Mouse (Mus musculus) intestine, embryonic 14.5 days (tissue): Measurements from ENCODE around the gene Zc3h12d. TPM values are rescaled to one million over a fixed set of nuclear protein-coding genes. Genes with fewer than 3 reads are reported as not detected.

ENCODE experiments used
- ATAC-seq: fragments of 200-750 bp; cut with Nextera tagmentation; replicated peaks from 2 replicates; pipeline ENCODE4 v1.8.0; 2017; ENCODE audit warnings: low read depth, moderate number of reproducible peaks, moderate TSS enrichment, moderate library complexity; ENCODE audit not compliant: low FRiP score, low TSS enrichment
- DNase-seq: peaks from one replicate; pipeline ENCODE4 v3.0.0-alpha.2; 2018; ENCODE audit warnings: low spot score
- H3K27ac ChIP-seq: fragments of 300-500 bp; sonication (generic); 2 replicates; pipeline ENCODE4 v1.5.1; 2014; ENCODE audit warnings: low read depth, mild to moderate bottlenecking, control low read depth
- H3K27me3 ChIP-seq: fragments of 300-500 bp; sonication (generic); replicated peaks from 2 replicates; pipeline ENCODE4 v1.6.1; 2014; ENCODE audit warnings: low read length, control low read depth; ENCODE audit not compliant: control insufficient read depth, insufficient read depth
- H3K36me3 ChIP-seq: fragments of 300-500 bp; sonication (generic); 2 replicates; pipeline ENCODE4 v1.6.1; 2014; ENCODE audit warnings: low read length, control low read depth; ENCODE audit not compliant: control insufficient read depth, insufficient read depth
- H3K4me1 ChIP-seq: fragments of 300-500 bp; sonication (generic); replicated peaks from 2 replicates; pipeline ENCODE4 v1.6.1; 2014; ENCODE audit warnings: low read length, control low read depth, mixed read lengths; ENCODE audit not compliant: control insufficient read depth, insufficient read depth
- H3K4me2 ChIP-seq: fragments of 300-500 bp; sonication (generic); 2 replicates; pipeline ENCODE4 v1.6.1; 2014; ENCODE audit warnings: low read length
- H3K4me3 ChIP-seq: fragments of 300-500 bp; sonication (generic); 2 replicates; pipeline ENCODE4 v1.5.1; 2014; ENCODE audit warnings: low read depth, low read length, control low read depth, mixed read lengths
- H3K9ac ChIP-seq: fragments of 300-500 bp; sonication (generic); 2 replicates; pipeline ENCODE4 v1.6.1; 2014; ENCODE audit warnings: mild to moderate bottlenecking, low read length
- H3K9me3 ChIP-seq: fragments of 300-500 bp; sonication (generic); 2 replicates; pipeline ENCODE4 v1.6.1; 2016; ENCODE audit warnings: low read length, control low read depth; ENCODE audit not compliant: control insufficient read depth
- whole genome bisulfite sequencing: fragments of 180-500 bp; shearing (Covaris S2); extraction: QIAGEN DNeasy Blood & Tissue Kit; methylation state at CpG from one replicate; pipeline ENCODE4 v1.1.7; 2014; 5-methylcytosine and 5-hydroxymethylcytosine counted together
- polyA plus RNA-seq: library from polyadenylated mRNA; unstranded; fragments of >200 nt; fragmentation: Nextera tagmentation; extraction: Ambion mirVana; gene quantifications from 2 replicates; pipeline ENCODE4 v1.2.1, GENCODE M21; 2014

The Zc3h12d gene
- polyA plus RNA-seq, 1 experiment from 2014 or later: 0.23 TPM

GRCm38 (mm10) chr10:7861937-7862657, 29.8 kb downstream of the Zc3h12d start:
- peaks cover 6% of the 10 kb centered on the region for H3K27me3 ChIP-seq
- 87% methylated on average over 25 of the region's 25 CpGs for WGBS
- no peaks in the 10 kb centered on the region for H3K9me3 ChIP-seq
- no peaks in the 10 kb centered on the region for H3K36me3 ChIP-seq
- DNase-seq: peak; percentile 46
- H3K9ac ChIP-seq: no peak overlapping the region
- H3K27ac ChIP-seq: no peak overlapping the region
- 0 out of 2 replicates have a peak, but pooled peaks have one; percentile 23 for ATAC-seq
- peaks cover 2% of the 10 kb centered on the region; the same call in 1 of the 2 replicates for H3K4me1 ChIP-seq
- no peak overlapping the region for H3K4me3 ChIP-seq
- no peak overlapping the region for H3K4me2 ChIP-seq

GRCm38 (mm10) chr10:7863411-7863810, 31.1 kb downstream of the Zc3h12d start:
- Histone ChIP-seq H3K4me1 (peaks cover 5% of the 10 kb centered on the region; the same call in 1 of the 2 replicates), H3K9ac (no peak overlapping the region), H3K9me3 (no peaks in the 10 kb centered on the region), H3K27ac (no peak overlapping the region), H3K36me3 (no peaks in the 10 kb centered on the region), H3K4me2 (no peak overlapping the region), H3K4me3 (no peak overlapping the region), H3K27me3 (peaks cover 18% of the 10 kb centered on the region)
- WGBS: 92% methylated on average over 6 of the region's 6 CpGs
- no peak for ATAC-seq
- DNase-seq: peak; percentile 27

- H3K9me3 ChIP-seq: no peaks in the 10 kb centered on the region
- H3K9ac ChIP-seq: no peak overlapping the region
- 78% methylated on average over 6 of the region's 6 CpGs for WGBS
- peaks cover 5% of the 10 kb centered on the region; the same call in 1 of the 2 replicates for H3K4me1 ChIP-seq
- ATAC-seq: no peak
- H3K27ac ChIP-seq: no peak overlapping the region
- H3K4me3 ChIP-seq: no peak overlapping the region
- no peak overlapping the region for H3K4me2 ChIP-seq
- DNase-seq: peak; percentile 39
- no peaks in the 10 kb centered on the region for H3K36me3 ChIP-seq
- H3K27me3 ChIP-seq: peaks cover 24% of the 10 kb centered on the region
Measured at GRCm38 (mm10) chr10:7864184-7864583, 31.9 kb downstream of the Zc3h12d start.

GRCm38 (mm10) chr10:7864806-7865205, 32.5 kb downstream of the Zc3h12d start:
- 83% methylated on average over 3 of the region's 3 CpGs for whole genome bisulfite sequencing
- Histone ChIP-seq H3K27ac (no peak overlapping the region), H3K27me3 (peaks cover 24% of the 10 kb centered on the region), H3K36me3 (no peaks in the 10 kb centered on the region), H3K9ac (no peak overlapping the region), H3K4me3 (no peak overlapping the region), H3K4me2 (no peak overlapping the region), H3K9me3 (no peaks in the 10 kb centered on the region), H3K4me1 (peaks cover 5% of the 10 kb centered on the region; the same call in 1 of the 2 replicates)
- peak; percentile 32 for DNase-seq
- ATAC-seq: no peak

- Histone ChIP-seq H3K27ac (no peak overlapping the region), H3K36me3 (no peaks in the 10 kb centered on the region), H3K4me2 (peak overlapping the region; percentile 70), H3K27me3 (peaks cover 24% of the 10 kb centered on the region), H3K4me1 (peaks cover 5% of the 10 kb centered on the region; the same call in 1 of the 2 replicates), H3K9me3 (no peaks in the 10 kb centered on the region), H3K9ac (peak overlapping the region; percentile 27; the same call in 1 of the 2 replicates), H3K4me3 (peak overlapping the region; percentile 35)
- DNase-seq (peak; percentile 65), ATAC-seq (no peak)
- 19% methylated on average over 50 of the region's 50 CpGs for WGBS
Measured at GRCm38 (mm10) chr10:7866762-7867665, 34.7 kb downstream of the Zc3h12d start.

- WGBS: 25% methylated on average over 21 of the region's 21 CpGs
- H3K4me2 ChIP-seq: peak overlapping the region; percentile 70
Measured at GRCm38 (mm10) chr10:7867666-7868030, 35.4 kb downstream of the Zc3h12d start.

GRCm38 (mm10) chr10:7869746-7870145, 37.5 kb downstream of the Zc3h12d start:
- Histone ChIP-seq H3K36me3 (no peaks in the 10 kb centered on the region), H3K27ac (no peak overlapping the region), H3K4me3 (no peak overlapping the region), H3K9me3 (no peaks in the 10 kb centered on the region), H3K27me3 (peaks cover 24% of the 10 kb centered on the region), H3K4me1 (peaks cover 5% of the 10 kb centered on the region; the same call in 1 of the 2 replicates), H3K9ac (no peak overlapping the region), H3K4me2 (no peak overlapping the region)
- ATAC-seq (no peak), DNase-seq (no peak)
- WGBS: 63% methylated on average over 8 of the region's 8 CpGs

More at GRCm38 (mm10) chr10:7867666-7868030, 35.4 kb downstream of the Zc3h12d start:
- H3K36me3 ChIP-seq: no peaks in the 10 kb centered on the region
- H3K27ac ChIP-seq: no peak overlapping the region
- H3K9ac ChIP-seq: peak overlapping the region; percentile 27; the same call in 1 of the 2 replicates
- ATAC-seq (no peak), DNase-seq (no peak)
- H3K4me3 ChIP-seq: peak overlapping the region; percentile 35
- peaks cover 24% of the 10 kb centered on the region for H3K27me3 ChIP-seq
- H3K9me3 ChIP-seq: no peaks in the 10 kb centered on the region
- peaks cover 5% of the 10 kb centered on the region; the same call in 1 of the 2 replicates for H3K4me1 ChIP-seq

GRCm38 (mm10) chr10:7870571-7871315, 38.5 kb downstream of the Zc3h12d start:
- peak; percentile 68 for DNase-seq
- H3K4me1 ChIP-seq: peaks cover 5% of the 10 kb centered on the region; the same call in 1 of the 2 replicates
- no peak for ATAC-seq
- peaks cover 24% of the 10 kb centered on the region for H3K27me3 ChIP-seq
- no peak overlapping the region for H3K27ac ChIP-seq
- no peak overlapping the region for H3K9ac ChIP-seq
- WGBS: 67% methylated on average over 11 of the region's 11 CpGs
- no peaks in the 10 kb centered on the region for H3K36me3 ChIP-seq
- no peak overlapping the region for H3K4me3 ChIP-seq
- H3K9me3 ChIP-seq: no peaks in the 10 kb centered on the region
- H3K4me2 ChIP-seq: no peak overlapping the region
